Mouse (Mus musculus) myocyte (in vitro differentiated cells): ENCODE data around the gene Polr2f.

Experiments
- CEBPB ChIP-seq: IDR thresholded peaks from 2 replicates; pipeline ENCODE4 v1.6.1; 2011; ENCODE audit warnings: mild to moderate bottlenecking, moderate library complexity; ENCODE audit not compliant: poor library complexity, insufficient read depth, severe bottlenecking
- E2F4 ChIP-seq: IDR thresholded peaks from one replicate; pipeline ENCODE4 v1.6.1; 2011; ENCODE audit warnings: mild to moderate bottlenecking, control low read depth, moderate library complexity; ENCODE audit not compliant: insufficient read depth
- MAX ChIP-seq: IDR thresholded peaks from one replicate; pipeline ENCODE4 v1.6.1; 2011; ENCODE audit warnings: low read depth, mild to moderate bottlenecking, control low read depth
- MYOD1 ChIP-seq, 3 experiments: IDR thresholded peaks; one replicate each; pipeline ENCODE4 v1.6.1; 2011; ENCODE audit warnings: control low read depth in 2 of 3, low read depth in 2 of 3, mild to moderate bottlenecking in 2 of 3, moderate library complexity in 1 of 3; ENCODE audit not compliant: insufficient read length in 2 of 3, control insufficient read depth in 1 of 3
- MYOG ChIP-seq, 3 experiments: IDR thresholded peaks; one replicate each; pipeline ENCODE4 v1.6.1; 2011; ENCODE audit warnings: control low read depth in 2 of 3, low read depth in 2 of 3, mild to moderate bottlenecking in 2 of 3; ENCODE audit not compliant: insufficient read length in 2 of 3, control insufficient read depth in 1 of 3, insufficient read depth in 1 of 3
- POLR2A ChIP-seq: IDR thresholded peaks from one replicate; pipeline ENCODE4 v1.6.1; 2011; ENCODE audit warnings: low read depth, mild to moderate bottlenecking, control low read depth, moderate library complexity; ENCODE audit not compliant: insufficient read length
- POLR2AphosphoS2 ChIP-seq: IDR thresholded peaks from one replicate; pipeline ENCODE4 v1.6.1; 2011; ENCODE audit warnings: low read depth, control low read depth; ENCODE audit not compliant: insufficient read length
- SRF ChIP-seq: IDR thresholded peaks from one replicate; pipeline ENCODE4 v1.6.1; 2011; ENCODE audit warnings: low read depth; ENCODE audit not compliant: control insufficient read depth, insufficient read length
- TCF12 ChIP-seq: IDR thresholded peaks from one replicate; pipeline ENCODE4 v1.6.1; 2011; ENCODE audit warnings: mild to moderate bottlenecking, control low read depth; ENCODE audit not compliant: poor library complexity, insufficient read depth, severe bottlenecking
- TCF3 ChIP-seq: IDR thresholded peaks from one replicate; pipeline ENCODE4 v1.6.1; 2011; ENCODE audit warnings: low read depth, control low read depth; ENCODE audit not compliant: insufficient read length
- USF1 ChIP-seq: IDR thresholded peaks from one replicate; pipeline ENCODE4 v1.6.1; 2011; ENCODE audit warnings: low read depth, mild to moderate bottlenecking, control low read depth, moderate library complexity

- TF ChIP-seq POLR2A = no peak
- no peak for TF ChIP-seq MYOG (IDR thresholded peaks at IDR 0.05; ENCODE audit: control insufficient read depth in 1 of 3, insufficient read depth in 1 of 3, insufficient read length in 2 of 3, low read depth in 2 of 3)
- no peak for TF ChIP-seq MYOD1 (IDR thresholded peaks at IDR 0.05; ENCODE audit: control insufficient read depth in 1 of 3, insufficient read length in 2 of 3, low read depth in 2 of 3)
- TF ChIP-seq E2F4 = no peak
- no peak for TF ChIP-seq TCF3
- no peak for TF ChIP-seq POLR2AphosphoS2
- TF ChIP-seq CEBPB = no peak
- TF ChIP-seq TCF12 = no peak
- no peak for TF ChIP-seq SRF
- no peak for TF ChIP-seq MAX
- no peak for TF ChIP-seq USF1
Measured at GRCm38 (mm10) chr15:79103264-79103663, 37.5 kb upstream of the Polr2f start.
